Mouse (Mus musculus): Measurements from ENCODE around the gene Rpl9-ps1. TPM values are rescaled to one million over a fixed set of nuclear protein-coding genes. Genes with fewer than 3 reads are reported as not detected.
A peak's percentile ranks its signal among the peaks of the same experiment; 100 is the strongest.

The Rpl9-ps1 gene
- total RNA-seq, 1 experiment: not detected

DNA sequence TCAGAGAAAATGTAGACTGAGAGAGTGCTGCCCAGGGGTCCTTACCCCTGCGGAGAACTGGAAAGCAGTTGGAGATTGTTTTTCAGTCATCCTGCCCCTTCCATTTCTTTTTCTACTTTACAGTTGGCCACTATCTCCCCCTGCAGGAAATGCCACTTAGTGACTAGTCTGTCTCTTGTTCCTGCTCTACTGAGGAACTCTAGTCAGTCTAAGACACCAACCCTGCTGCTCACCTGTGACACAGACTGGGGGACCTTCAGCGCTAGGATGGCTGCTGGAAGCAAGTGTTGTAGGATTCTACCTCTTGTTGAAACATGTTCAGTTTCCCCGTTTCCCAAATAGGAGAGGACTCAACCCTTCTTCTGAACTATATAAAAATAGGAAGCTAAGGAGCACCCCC lies 5.9 kb downstream of the Rpl9-ps1 start:
- no peak overlapping the region for H3K9ac ChIP-seq (ENCODE audit: insufficient read depth, low read depth, low read length, poor library complexity, severe bottlenecking)
- no peaks in the 10 kb centered on the region for H3K4me1 ChIP-seq (ENCODE audit: control insufficient read depth in 2 of 2, insufficient read depth in 2 of 2, low read length in 2 of 2, poor library complexity in 1 of 2)
- no peak overlapping the region for H3K4me3 ChIP-seq (ENCODE audit: insufficient read depth in 1 of 2, low read depth in 1 of 2, low read length in 2 of 2, poor library complexity in 1 of 2, severe bottlenecking in 1 of 2)
- H3K27ac ChIP-seq (ENCODE audit: insufficient read depth, low read depth, low read length, poor library complexity, severe bottlenecking): no peak overlapping the region
- no peaks in the 10 kb centered on the region for H3K9me3 ChIP-seq (ENCODE audit: control insufficient read depth, insufficient read depth, low read depth, low read length)
- TF ChIP-seq ZNF384 (IDR thresholded peaks at IDR 0.05; ENCODE audit: low read depth, low read length): no peak
- TF ChIP-seq ZC3H11A (IDR thresholded peaks at IDR 0.05; ENCODE audit: borderline replicate concordance, low read depth, low read length): 0 out of 2 replicates have a peak, but pooled peaks have one; percentile 16
- peak; percentile 7 for DNase-seq (ENCODE audit: low read depth, low spot score)
- H3K36me3 ChIP-seq (ENCODE audit: control insufficient read depth, insufficient read depth, low read length, poor library complexity, severe bottlenecking): no peaks in the 10 kb centered on the region
- in situ Hi-C loops (cut with MboI; ENCODE audit: low sequenced_read_pairs in 2 of 2, unreplicated experiment in 2 of 2): no loop called here

DNA sequence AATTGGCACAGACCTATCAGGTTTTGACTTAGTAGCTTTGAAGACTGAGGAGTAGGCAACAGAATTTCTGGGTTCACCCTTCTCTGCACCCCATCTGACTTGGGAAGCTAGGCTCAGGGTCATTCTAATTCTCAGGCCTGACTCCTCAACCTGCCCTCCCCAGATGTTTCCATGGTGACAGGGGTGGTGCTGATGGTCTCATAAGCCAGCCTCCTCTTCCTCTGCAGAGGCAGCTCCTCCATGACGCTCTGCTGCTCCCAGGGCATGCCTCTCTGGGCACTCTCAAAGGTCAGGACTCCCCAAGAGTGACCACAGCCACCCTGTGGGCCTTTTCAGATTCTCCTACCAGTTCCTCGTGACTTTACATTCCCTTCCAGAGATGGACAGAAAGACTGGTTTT lies 6.5 kb downstream of the Rpl9-ps1 start:
- TF ChIP-seq ZC3H11A (IDR thresholded peaks at IDR 0.05; ENCODE audit: borderline replicate concordance, low read depth, low read length) (no peak), CHD2 (IDR thresholded peaks at IDR 0.05; ENCODE audit: low read depth, low read length) (no peak), MAFK (IDR thresholded peaks at IDR 0.05; ENCODE audit: insufficient read depth, low read depth, low read length) (no peak), ZNF384 (IDR thresholded peaks at IDR 0.05; ENCODE audit: low read depth, low read length) (no peak), HCFC1 (IDR thresholded peaks at IDR 0.05; ENCODE audit: borderline replicate concordance, insufficient read depth, low read length) (no peak)
- Histone ChIP-seq H3K9me3 (ENCODE audit: control insufficient read depth, insufficient read depth, low read depth, low read length) (no peaks in the 10 kb centered on the region), H3K9ac (ENCODE audit: insufficient read depth, low read depth, low read length, poor library complexity, severe bottlenecking) (no peak overlapping the region), H3K4me3 (ENCODE audit: insufficient read depth in 1 of 2, low read depth in 1 of 2, low read length in 2 of 2, poor library complexity in 1 of 2, severe bottlenecking in 1 of 2) (no peak overlapping the region), H3K27ac (ENCODE audit: insufficient read depth, low read depth, low read length, poor library complexity, severe bottlenecking) (no peak overlapping the region), H3K36me3 (ENCODE audit: control insufficient read depth, insufficient read depth, low read length, poor library complexity, severe bottlenecking) (no peaks in the 10 kb centered on the region), H3K4me1 (ENCODE audit: control insufficient read depth in 2 of 2, insufficient read depth in 2 of 2, low read length in 2 of 2, poor library complexity in 1 of 2) (no peaks in the 10 kb centered on the region)
- DNase-seq (ENCODE audit: low read depth, low spot score): no peak
- in situ Hi-C loops (cut with MboI; ENCODE audit: low sequenced_read_pairs in 2 of 2, unreplicated experiment in 2 of 2): no loop called here

DNA sequence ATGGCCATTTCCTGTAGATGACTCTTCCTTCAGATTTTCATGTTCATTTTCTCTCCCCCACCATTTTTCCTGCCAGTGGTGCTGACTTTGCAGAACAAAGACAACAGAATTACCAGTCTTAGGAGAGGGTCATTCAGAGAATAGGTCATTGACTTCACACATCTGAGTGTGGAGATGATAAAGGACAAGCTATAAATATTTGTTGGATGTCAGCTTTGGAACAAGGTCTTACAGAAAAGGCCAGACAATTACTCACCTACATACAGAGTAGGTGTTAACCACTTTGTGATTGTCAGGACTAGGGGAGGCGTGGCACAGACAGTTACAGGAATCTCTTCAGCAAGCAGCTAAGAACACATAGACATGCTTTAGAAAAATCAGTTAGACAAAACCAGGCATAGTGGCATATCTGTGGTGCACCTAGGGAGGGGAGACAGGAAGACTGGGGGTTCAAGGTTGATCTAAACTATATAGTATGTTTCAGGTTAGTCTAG lies 8.6 kb downstream of the Rpl9-ps1 start:
- H3K9me3 ChIP-seq (ENCODE audit: control insufficient read depth, insufficient read depth, low read depth, low read length): no peaks in the 10 kb centered on the region
- in situ Hi-C loops (cut with MboI; ENCODE audit: low sequenced_read_pairs in 2 of 2, unreplicated experiment in 2 of 2): no loop called here
- H3K36me3 ChIP-seq (ENCODE audit: control insufficient read depth, insufficient read depth, low read length, poor library complexity, severe bottlenecking): no peaks in the 10 kb centered on the region
- H3K27ac ChIP-seq (ENCODE audit: insufficient read depth, low read depth, low read length, poor library complexity, severe bottlenecking): no peak overlapping the region
- no peak overlapping the region for H3K4me3 ChIP-seq (ENCODE audit: insufficient read depth in 1 of 2, low read depth in 1 of 2, low read length in 2 of 2, poor library complexity in 1 of 2, severe bottlenecking in 1 of 2)
- no peak overlapping the region for H3K9ac ChIP-seq (ENCODE audit: insufficient read depth, low read depth, low read length, poor library complexity, severe bottlenecking)
- H3K4me1 ChIP-seq (ENCODE audit: control insufficient read depth in 2 of 2, insufficient read depth in 2 of 2, low read length in 2 of 2, poor library complexity in 1 of 2): no peaks in the 10 kb centered on the region
- TF ChIP-seq ZNF384 (IDR thresholded peaks at IDR 0.05; ENCODE audit: low read depth, low read length): no peak
- TF ChIP-seq MAFK (IDR thresholded peaks at IDR 0.05; ENCODE audit: insufficient read depth, low read depth, low read length): no peak
- TF ChIP-seq ZC3H11A (IDR thresholded peaks at IDR 0.05; ENCODE audit: borderline replicate concordance, low read depth, low read length): no peak
- TF ChIP-seq CHD2 (IDR thresholded peaks at IDR 0.05; ENCODE audit: low read depth, low read length): no peak
- no peak for TF ChIP-seq HCFC1 (IDR thresholded peaks at IDR 0.05; ENCODE audit: borderline replicate concordance, insufficient read depth, low read length)
- DNase-seq (ENCODE audit: low read depth, low spot score): no peak

DNA sequence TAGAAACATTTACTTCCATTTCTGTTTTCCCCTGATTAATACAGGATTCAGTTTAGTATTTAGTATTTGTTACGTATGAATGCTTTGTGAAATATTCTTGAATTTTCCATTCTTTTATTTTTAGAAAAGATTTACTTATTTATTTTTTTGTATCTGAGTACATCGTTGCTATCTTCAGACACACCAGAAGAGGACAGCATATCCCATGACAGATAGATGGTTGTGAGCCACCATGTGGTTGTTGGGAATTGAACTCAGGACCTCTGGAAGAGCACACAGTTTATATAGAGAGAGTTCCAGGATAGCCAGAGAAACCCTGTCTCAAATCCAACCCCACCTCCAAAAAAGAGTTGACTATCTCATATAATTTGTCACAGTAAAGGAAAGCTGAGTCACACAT lies 10.5 kb downstream of the Rpl9-ps1 start:
- no peaks in the 10 kb centered on the region for H3K9me3 ChIP-seq (ENCODE audit: control insufficient read depth, insufficient read depth, low read depth, low read length)
- no peak for DNase-seq (ENCODE audit: low read depth, low spot score)
- H3K4me1 ChIP-seq (ENCODE audit: control insufficient read depth in 2 of 2, insufficient read depth in 2 of 2, low read length in 2 of 2, poor library complexity in 1 of 2): no peaks in the 10 kb centered on the region
- no peaks in the 10 kb centered on the region for H3K36me3 ChIP-seq (ENCODE audit: control insufficient read depth, insufficient read depth, low read length, poor library complexity, severe bottlenecking)
- no peak overlapping the region for H3K27ac ChIP-seq (ENCODE audit: insufficient read depth, low read depth, low read length, poor library complexity, severe bottlenecking)
- no peak overlapping the region for H3K4me3 ChIP-seq (ENCODE audit: insufficient read depth in 1 of 2, low read depth in 1 of 2, low read length in 2 of 2, poor library complexity in 1 of 2, severe bottlenecking in 1 of 2)
- in situ Hi-C loops (cut with MboI; ENCODE audit: low sequenced_read_pairs in 2 of 2, unreplicated experiment in 2 of 2): no loop called here
- TF ChIP-seq ZC3H11A (IDR thresholded peaks at IDR 0.05; ENCODE audit: borderline replicate concordance, low read depth, low read length) (no peak), MAFK (IDR thresholded peaks at IDR 0.05; ENCODE audit: insufficient read depth, low read depth, low read length) (no peak), ZNF384 (IDR thresholded peaks at IDR 0.05; ENCODE audit: low read depth, low read length) (no peak), HCFC1 (IDR thresholded peaks at IDR 0.05; ENCODE audit: borderline replicate concordance, insufficient read depth, low read length) (no peak)
- H3K9ac ChIP-seq (ENCODE audit: insufficient read depth, low read depth, low read length, poor library complexity, severe bottlenecking): no peak overlapping the region

DNA sequence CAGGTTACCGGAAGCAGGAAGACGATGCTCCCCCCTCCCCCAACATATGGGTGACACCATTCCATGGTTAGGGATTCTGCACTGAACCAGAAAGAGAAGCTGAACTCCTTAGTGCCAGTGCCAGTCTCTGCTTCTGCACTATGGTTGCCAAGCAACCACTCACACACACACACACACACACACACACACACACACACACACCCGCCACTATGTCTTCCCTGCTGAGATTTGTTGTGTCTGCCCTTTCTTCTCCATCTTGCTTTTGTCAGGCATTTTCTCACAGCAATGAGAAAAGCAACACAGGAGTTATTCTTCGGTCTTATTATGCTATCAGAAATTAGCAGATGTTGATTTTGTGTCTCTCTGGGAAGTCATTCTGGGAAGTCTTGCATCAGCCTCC lies 11.0 kb downstream of the Rpl9-ps1 start:
- in situ Hi-C loops (cut with MboI; ENCODE audit: low sequenced_read_pairs in 2 of 2, unreplicated experiment in 2 of 2): no loop called here
- DNase-seq (ENCODE audit: low read depth, low spot score): no peak
- Histone ChIP-seq H3K36me3 (ENCODE audit: control insufficient read depth, insufficient read depth, low read length, poor library complexity, severe bottlenecking) (no peaks in the 10 kb centered on the region), H3K9ac (ENCODE audit: insufficient read depth, low read depth, low read length, poor library complexity, severe bottlenecking) (no peak overlapping the region), H3K27ac (ENCODE audit: insufficient read depth, low read depth, low read length, poor library complexity, severe bottlenecking) (no peak overlapping the region), H3K9me3 (ENCODE audit: control insufficient read depth, insufficient read depth, low read depth, low read length) (no peaks in the 10 kb centered on the region), H3K4me3 (ENCODE audit: insufficient read depth in 1 of 2, low read depth in 1 of 2, low read length in 2 of 2, poor library complexity in 1 of 2, severe bottlenecking in 1 of 2) (no peak overlapping the region), H3K4me1 (ENCODE audit: control insufficient read depth in 2 of 2, insufficient read depth in 2 of 2, low read length in 2 of 2, poor library complexity in 1 of 2) (no peaks in the 10 kb centered on the region)
- TF ChIP-seq HCFC1 (IDR thresholded peaks at IDR 0.05; ENCODE audit: borderline replicate concordance, insufficient read depth, low read length): no peak
- no peak for TF ChIP-seq CHD2 (IDR thresholded peaks at IDR 0.05; ENCODE audit: low read depth, low read length)
- no peak for TF ChIP-seq ZC3H11A (IDR thresholded peaks at IDR 0.05; ENCODE audit: borderline replicate concordance, low read depth, low read length)
- no peak for TF ChIP-seq ZNF384 (IDR thresholded peaks at IDR 0.05; ENCODE audit: low read depth, low read length)
- no peak for TF ChIP-seq MAFK (IDR thresholded peaks at IDR 0.05; ENCODE audit: insufficient read depth, low read depth, low read length)
